Mouse (Mus musculus): Measurements from ENCODE around the gene Il34. TPM values are rescaled to one million over a fixed set of nuclear protein-coding genes. Genes with fewer than 3 reads are reported as not detected.

Il34 gene
- polyA plus RNA-seq, 1 experiment, result not detected

GRCm38 (mm10) chr8:110775721-110776120, 30.0 kb downstream of the Il34 start:
- H3K4me1 ChIP-seq (ENCODE audit: control insufficient read depth, insufficient read depth, low read length), result peaks cover 10% of the 10 kb centered on the region
- H3K4me3 ChIP-seq (ENCODE audit: insufficient read depth, low read depth, low read length), result no peak overlapping the region
- 68% methylated on average over 3 of the region's 3 CpGs for WGBS
- no peak for TF ChIP-seq CTCF (IDR thresholded peaks at IDR 0.05; ENCODE audit: insufficient read depth, low read depth, low read length)
- TF ChIP-seq POLR2A (IDR thresholded peaks at IDR 0.05; ENCODE audit: insufficient read depth, low read depth, low read length), result no peak
- no peak overlapping the region for H3K27ac ChIP-seq (ENCODE audit: insufficient read depth, low read depth, low read length)

- TF ChIP-seq POLR2A (IDR thresholded peaks at IDR 0.05; ENCODE audit: insufficient read depth, low read depth, low read length) (no peak), CTCF (IDR thresholded peaks at IDR 0.05; ENCODE audit: insufficient read depth, low read depth, low read length) (peak; percentile 38; the same call in 1 of the 2 replicates)
- WGBS, result 74% methylated on average over 8 of the region's 8 CpGs
Observed at GRCm38 (mm10) chr8:110775316-110775715, 30.4 kb downstream of the Il34 start.

GRCm38 (mm10) chr8:110774725-110775124, 31.0 kb downstream of the Il34 start:
- Histone ChIP-seq H3K4me3 (ENCODE audit: insufficient read depth, low read depth, low read length) (no peak overlapping the region), H3K27ac (ENCODE audit: insufficient read depth, low read depth, low read length) (no peak overlapping the region), H3K4me1 (ENCODE audit: control insufficient read depth, insufficient read depth, low read length) (peaks cover 10% of the 10 kb centered on the region)
- 81% methylated on average over 6 of the region's 6 CpGs for WGBS
- TF ChIP-seq POLR2A (IDR thresholded peaks at IDR 0.05; ENCODE audit: insufficient read depth, low read depth, low read length) (no peak), CTCF (IDR thresholded peaks at IDR 0.05; ENCODE audit: insufficient read depth, low read depth, low read length) (no peak)

More at GRCm38 (mm10) chr8:110775316-110775715, 30.4 kb downstream of the Il34 start:
- Histone ChIP-seq H3K4me3 (ENCODE audit: insufficient read depth, low read depth, low read length) (no peak overlapping the region), H3K4me1 (ENCODE audit: control insufficient read depth, insufficient read depth, low read length) (peaks cover 10% of the 10 kb centered on the region), H3K27ac (ENCODE audit: insufficient read depth, low read depth, low read length) (no peak overlapping the region)

- no peak overlapping the region for H3K27ac ChIP-seq (ENCODE audit: insufficient read depth, low read depth, low read length)
- TF ChIP-seq CTCF (IDR thresholded peaks at IDR 0.05; ENCODE audit: insufficient read depth, low read depth, low read length) (no peak), POLR2A (IDR thresholded peaks at IDR 0.05; ENCODE audit: insufficient read depth, low read depth, low read length) (no peak)
- H3K4me1 ChIP-seq (ENCODE audit: control insufficient read depth, insufficient read depth, low read length), result peaks cover 10% of the 10 kb centered on the region
- WGBS, result 85% methylated on average over 3 of the region's 3 CpGs
- no peak overlapping the region for H3K4me3 ChIP-seq (ENCODE audit: insufficient read depth, low read depth, low read length)
Observed at GRCm38 (mm10) chr8:110774047-110774446, 31.7 kb downstream of the Il34 start.

GRCm38 (mm10) chr8:110772452-110772851, 33.3 kb downstream of the Il34 start:
- Histone ChIP-seq H3K27ac (ENCODE audit: insufficient read depth, low read depth, low read length) (peak overlapping the region; percentile 91), H3K4me1 (ENCODE audit: control insufficient read depth, insufficient read depth, low read length) (peaks cover 10% of the 10 kb centered on the region), H3K4me3 (ENCODE audit: insufficient read depth, low read depth, low read length) (no peak overlapping the region)
- no peak for TF ChIP-seq CTCF (IDR thresholded peaks at IDR 0.05; ENCODE audit: insufficient read depth, low read depth, low read length)
- TF ChIP-seq POLR2A (IDR thresholded peaks at IDR 0.05; ENCODE audit: insufficient read depth, low read depth, low read length), result no peak
- 35% methylated on average over 7 of the region's 7 CpGs for WGBS

GRCm38 (mm10) chr8:110767261-110767660, 38.5 kb downstream of the Il34 start:
- no peak for TF ChIP-seq POLR2A (IDR thresholded peaks at IDR 0.05; ENCODE audit: insufficient read depth, low read depth, low read length)
- no peak for TF ChIP-seq CTCF (IDR thresholded peaks at IDR 0.05; ENCODE audit: insufficient read depth, low read depth, low read length)
- 87% methylated on average over 6 of the region's 6 CpGs for WGBS
- Histone ChIP-seq H3K4me3 (ENCODE audit: insufficient read depth, low read depth, low read length) (no peak overlapping the region), H3K27ac (ENCODE audit: insufficient read depth, low read depth, low read length) (no peak overlapping the region), H3K4me1 (ENCODE audit: control insufficient read depth, insufficient read depth, low read length) (peaks cover 2% of the 10 kb centered on the region; the same call in 1 of the 2 replicates)

GRCm38 (mm10) chr8:110764671-110765070, 41.1 kb downstream of the Il34 start:
- TF ChIP-seq POLR2A (IDR thresholded peaks at IDR 0.05; ENCODE audit: insufficient read depth, low read depth, low read length), result no peak
- no peak for TF ChIP-seq CTCF (IDR thresholded peaks at IDR 0.05; ENCODE audit: insufficient read depth, low read depth, low read length)
- Histone ChIP-seq H3K4me3 (ENCODE audit: insufficient read depth, low read depth, low read length) (no peak overlapping the region), H3K27ac (ENCODE audit: insufficient read depth, low read depth, low read length) (no peak overlapping the region), H3K4me1 (ENCODE audit: control insufficient read depth, insufficient read depth, low read length) (no peaks in the 10 kb centered on the region)
- WGBS, result 55% methylated on average over 3 of the region's 3 CpGs

GRCm38 (mm10) chr8:110761988-110762387, 43.7 kb downstream of the Il34 start:
- 66% methylated on average over 6 of the region's 6 CpGs for WGBS
- Histone ChIP-seq H3K4me3 (ENCODE audit: insufficient read depth, low read depth, low read length) (no peak overlapping the region), H3K27ac (ENCODE audit: insufficient read depth, low read depth, low read length) (no peak overlapping the region), H3K4me1 (ENCODE audit: control insufficient read depth, insufficient read depth, low read length) (no peaks in the 10 kb centered on the region)
- TF ChIP-seq CTCF (IDR thresholded peaks at IDR 0.05; ENCODE audit: insufficient read depth, low read depth, low read length) (no peak), POLR2A (IDR thresholded peaks at IDR 0.05; ENCODE audit: insufficient read depth, low read depth, low read length) (no peak)

- H3K27ac ChIP-seq (ENCODE audit: insufficient read depth, low read depth, low read length), result no peak overlapping the region
- 47% methylated on average over 5 of the region's 5 CpGs for WGBS
- no peak overlapping the region for H3K4me3 ChIP-seq (ENCODE audit: insufficient read depth, low read depth, low read length)
- TF ChIP-seq POLR2A (IDR thresholded peaks at IDR 0.05; ENCODE audit: insufficient read depth, low read depth, low read length) (no peak), CTCF (IDR thresholded peaks at IDR 0.05; ENCODE audit: insufficient read depth, low read depth, low read length) (no peak)
- 0 out of 2 replicates have a peak, but pooled peaks cover 3% of the 10 kb centered on the region for H3K4me1 ChIP-seq (ENCODE audit: control insufficient read depth, insufficient read depth, low read length)
Observed at GRCm38 (mm10) chr8:110761185-110761584, 44.5 kb downstream of the Il34 start.

All from olfactory bulb, adult 2 months (tissue).